ENCODE assay signal across 9 mouse cellular contexts in the genomic region with DNA sequence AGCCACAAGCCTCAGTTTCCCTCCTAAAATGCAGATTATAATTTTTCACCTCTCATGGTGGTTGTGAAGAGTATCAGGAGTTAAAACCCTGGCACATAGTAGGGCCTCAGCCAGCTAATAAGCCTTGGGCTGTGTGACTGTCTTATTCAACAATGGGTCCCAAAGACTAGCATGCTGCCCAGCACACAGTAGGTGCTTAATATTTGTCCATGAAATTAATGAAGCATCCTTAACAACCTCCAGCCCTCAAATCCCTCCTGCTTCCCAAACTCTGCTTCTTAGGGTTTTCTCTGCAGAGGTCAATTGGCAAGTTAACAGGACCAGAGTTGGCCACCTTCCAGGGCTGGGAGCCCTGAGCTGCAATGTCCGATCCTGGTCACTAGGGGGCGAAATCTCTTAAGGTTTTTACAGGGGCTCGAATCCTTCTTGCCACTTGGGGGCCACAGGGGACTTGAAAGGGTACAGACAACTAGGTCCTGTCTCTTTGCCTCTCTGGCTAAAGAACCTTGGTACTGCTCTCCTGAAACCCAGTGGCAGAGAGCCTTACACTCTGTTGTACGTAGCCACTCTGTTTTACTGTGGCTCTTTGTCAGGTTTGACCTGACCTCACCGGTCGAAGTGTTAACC.
DNase-seq lines count a peak whose midpoint lies in the region; ATAC-seq lines count a peak whose summit lies in the region.
"Had no signal": no experiment of that assay in that cellular context is flagged by ENCODE, and none has a peak within 500 bp of the region (broad histone marks: within the 10 kb centered on the region; RNA-seq: fewer than 3 reads in every experiment).

No protein-coding gene starts in this region.

- H3K27me3 ChIP-seq in forebrain, embryonic 10.5 days (ENCODE audit: poor library complexity, severe bottlenecking): 0 out of 2 replicates have a peak, but pooled peaks cover 6% of the 10 kb centered on the region
- no peaks in the 10 kb centered on the region for H3K27me3 ChIP-seq in forebrain, embryonic 16.5 days (replicated peaks; ENCODE audit: control insufficient read depth, insufficient read depth, low read length)

- H3K9me3 ChIP-seq in forebrain, embryonic 10.5 days: no peaks in the 10 kb centered on the region
- H3K9me3 ChIP-seq in forebrain, embryonic 16.5 days (ENCODE audit: control insufficient read depth, low read length): no peaks in the 10 kb centered on the region
- H3K9me3 ChIP-seq: midbrain, embryonic 12.5 days had no signal

- H3K4me3 ChIP-seq in forebrain, embryonic 10.5 days: no peak overlapping the region
- H3K4me3 ChIP-seq in forebrain, embryonic 16.5 days (replicated peaks; ENCODE audit: low read length): no peak overlapping the region
- H3K4me3 ChIP-seq: midbrain, embryonic 12.5 days had no signal

- H3K4me2 ChIP-seq in forebrain, embryonic 16.5 days (ENCODE audit: low read length): no peak overlapping the region
- H3K4me2 ChIP-seq: midbrain, embryonic 12.5 days had no signal

- H3K27ac ChIP-seq in forebrain, embryonic 10.5 days: 0 out of 2 replicates have a peak overlapping the region, but pooled peaks have one; percentile 13
- H3K27ac ChIP-seq in forebrain, embryonic 16.5 days (ENCODE audit: low read length): no peak overlapping the region
- H3K27ac ChIP-seq: midbrain, embryonic 12.5 days had no signal

- DNase-seq in forebrain, embryonic 10.5 days (ENCODE audit: extremely low spot score, low spot score): peak; percentile 77
- peak; percentile 89 for DNase-seq in adrenal gland, postnatal 14 days
- DNase-seq in embryo, embryonic 9.5 days (ENCODE audit: extremely low spot score): peak; percentile 80
- DNase-seq in heart, postnatal 14 days: peak; percentile 82 to 89
- peak; percentile 73 to 75 for DNase-seq in layer of hippocampus, postnatal 36 days
- DNase-seq in mesoderm, embryonic 11.5 days (ENCODE audit: low read depth, low spot score): peak; percentile 72
- DNase-seq in spleen, postnatal 14 days (ENCODE audit: low spot score in 2 of 2): peak; percentile 29 to 66

- WGBS in forebrain, embryonic 10.5 days: 36% methylated on average over 6 of the region's 6 CpGs
- WGBS in forebrain, embryonic 16.5 days: 40% methylated on average over 6 of the region's 6 CpGs

- ATAC-seq in forebrain, embryonic 16.5 days: no peak

- H3K9ac ChIP-seq in forebrain, embryonic 16.5 days (replicated peaks; ENCODE audit: low read depth, low read length): no peak overlapping the region
- H3K9ac ChIP-seq: midbrain, embryonic 12.5 days had no signal

- H3K36me3 ChIP-seq in forebrain, embryonic 10.5 days (replicated peaks): no peaks in the 10 kb centered on the region
- H3K36me3 ChIP-seq in forebrain, embryonic 16.5 days (ENCODE audit: control insufficient read depth, insufficient read depth): no peaks in the 10 kb centered on the region
- H3K36me3 ChIP-seq: midbrain, embryonic 12.5 days had no signal

- H3K4me1 ChIP-seq in forebrain, embryonic 10.5 days: peaks cover 46% of the 10 kb centered on the region
- peaks cover 4% of the 10 kb centered on the region for H3K4me1 ChIP-seq in forebrain, embryonic 16.5 days (replicated peaks; ENCODE audit: control insufficient read depth, insufficient read depth, low read length)

- intact Hi-C loops in heart, postnatal 14 days (cut with DNase I): loop anchor here (2.0 to 10.0 kb wide), 4 partner anchors 117 to 305 kb away; no protein-coding TSS in a partner anchor
